Mouse (Mus musculus) neural tube, embryonic 10.5 days (tissue): Measurements from ENCODE around the gene Vsir.

Source experiments
- DNase-seq: peaks from one replicate; pipeline ENCODE4 v3.0.0-alpha.2; 2017; ENCODE audit warnings: low spot score; ENCODE audit errors: extremely low spot score

The Vsir gene

DNA sequence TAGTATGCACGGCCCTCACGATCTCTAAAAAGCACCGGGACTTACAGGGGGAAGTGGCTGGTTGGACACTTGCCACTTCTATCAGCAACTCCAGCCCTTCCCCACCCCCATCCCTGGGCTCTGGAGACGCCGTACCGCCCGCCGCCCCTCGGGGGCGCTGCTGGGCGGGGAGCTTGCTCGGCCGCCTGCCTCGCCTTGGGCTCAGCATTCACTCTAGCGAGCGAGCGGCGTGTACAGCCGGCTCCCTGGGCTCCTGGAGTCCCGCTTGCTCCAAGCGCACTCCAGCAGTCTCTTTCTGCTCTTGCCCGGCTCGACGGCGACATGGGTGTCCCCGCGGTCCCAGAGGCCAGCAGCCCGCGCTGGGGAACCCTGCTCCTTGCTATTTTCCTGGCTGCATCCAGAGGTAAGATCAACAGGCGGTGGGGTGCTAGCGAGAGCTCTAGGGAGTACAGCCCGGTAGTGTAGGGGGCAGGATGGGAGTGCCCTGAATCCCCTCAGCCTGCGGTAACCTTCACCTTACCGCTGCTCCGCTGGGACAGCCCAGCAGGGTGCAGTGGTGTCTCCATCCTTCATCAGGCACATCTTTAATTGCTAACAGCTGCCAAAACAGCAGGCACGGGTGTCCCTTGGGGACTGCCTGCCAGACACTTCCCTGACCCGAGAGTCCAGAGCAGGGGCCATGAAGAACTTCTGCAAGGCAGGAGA, at the start of gene Vsir:
Vsir (plus strand) TSS at position 151 of the 705 bp plus-strand sequence.
- peak; percentile 82 for DNase-seq

DNA sequence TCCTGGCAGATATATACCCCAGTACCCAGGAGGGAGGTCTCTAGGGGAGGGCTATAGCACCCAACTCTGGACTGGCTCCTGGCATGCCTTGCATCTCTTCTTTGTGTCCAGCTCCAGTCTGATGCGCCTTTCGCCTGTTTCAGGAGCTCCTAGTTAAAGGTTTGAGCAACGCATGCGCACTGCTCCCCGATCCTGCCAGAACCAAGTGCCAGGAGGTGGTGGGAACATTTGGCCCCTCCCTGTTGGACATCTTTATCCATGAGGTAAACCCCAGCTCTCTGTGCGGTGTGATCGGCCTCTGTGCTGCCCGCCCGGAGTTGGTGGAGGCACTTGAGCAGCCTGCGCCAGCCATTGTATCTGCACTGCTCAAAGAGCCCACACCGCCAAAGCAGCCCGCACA, 47.0 kb upstream of the Vsir start:
- no peak for DNase-seq

DNA sequence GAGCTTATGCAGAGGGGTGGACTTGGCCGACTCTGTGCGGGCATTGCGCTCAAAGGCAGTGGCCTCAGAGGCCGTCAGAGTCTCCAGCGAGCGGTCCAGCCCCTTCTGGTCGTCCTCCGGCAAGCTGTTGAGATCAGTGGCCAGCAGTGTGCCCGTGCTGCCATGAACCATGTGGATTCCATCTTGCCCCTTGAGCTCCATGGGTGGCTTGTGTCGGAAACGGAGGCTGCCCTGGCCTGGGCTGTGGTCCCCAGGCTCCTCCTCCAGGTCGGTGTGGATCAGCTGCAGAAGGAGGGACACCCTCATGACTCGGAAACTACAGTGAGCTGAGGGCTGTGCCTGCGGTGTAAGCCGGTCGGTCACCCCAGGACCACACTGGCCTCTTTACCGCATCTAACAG, 43.2 kb upstream of the Vsir start:
- no peak for DNase-seq

DNA sequence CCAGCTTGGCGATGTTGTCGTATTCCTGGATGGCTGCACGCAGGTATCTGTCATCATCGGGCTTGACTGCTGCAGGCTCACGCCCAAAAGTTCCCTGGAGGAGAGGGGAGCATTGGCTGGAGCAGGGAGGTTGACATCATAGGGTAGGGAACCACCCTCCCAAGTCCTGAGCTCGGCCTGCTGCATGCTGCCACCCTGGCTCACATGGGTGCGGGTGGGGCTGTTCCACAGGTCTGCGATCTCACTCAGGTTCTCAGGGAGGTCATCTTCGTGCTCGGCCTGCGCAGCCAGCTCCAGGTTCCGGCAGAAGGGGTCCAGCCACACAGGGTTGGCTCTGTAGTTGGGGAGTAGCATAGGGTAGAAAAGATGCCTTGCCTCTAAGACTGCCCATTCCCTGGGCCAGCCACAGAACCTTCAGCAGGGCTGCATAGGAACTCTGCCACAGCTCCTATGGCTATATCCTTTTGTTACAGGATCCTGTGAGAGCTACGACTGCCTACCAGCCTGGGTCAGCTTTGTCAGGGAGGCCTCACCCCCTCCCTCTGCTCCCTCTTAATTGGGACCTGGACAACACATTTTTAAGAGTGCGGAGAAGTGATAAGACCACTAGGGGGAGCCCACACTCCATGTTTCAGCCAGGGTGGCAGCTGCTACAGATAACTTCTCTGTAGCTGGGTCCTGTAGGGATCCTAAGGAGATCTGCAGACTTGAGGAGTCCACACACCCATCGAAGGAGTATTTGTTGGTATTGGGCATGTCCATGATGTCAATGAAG, 41.6 kb upstream of the Vsir start:
- peak; percentile 77 for DNase-seq

DNA sequence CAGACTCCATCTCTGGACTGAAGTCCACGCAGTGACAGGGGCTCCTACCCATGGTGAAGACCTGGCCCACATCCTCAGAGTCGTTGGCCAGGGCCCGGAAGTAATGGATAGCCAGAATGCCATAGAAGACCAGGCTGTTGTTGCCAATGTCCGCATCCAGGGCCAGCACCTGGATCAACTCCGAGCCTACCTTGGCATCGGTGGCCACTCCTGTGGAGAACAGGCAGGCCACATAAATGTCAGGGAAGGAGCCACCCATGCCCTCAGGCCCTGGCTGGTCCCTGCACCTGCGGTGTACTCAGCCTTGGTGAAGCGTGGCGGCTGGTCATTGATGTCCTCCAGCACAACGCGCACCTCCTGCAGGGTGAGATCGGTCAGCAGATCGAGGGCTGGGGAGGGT, 36.0 kb upstream of the Vsir start:
- DNase-seq, result no peak

DNA sequence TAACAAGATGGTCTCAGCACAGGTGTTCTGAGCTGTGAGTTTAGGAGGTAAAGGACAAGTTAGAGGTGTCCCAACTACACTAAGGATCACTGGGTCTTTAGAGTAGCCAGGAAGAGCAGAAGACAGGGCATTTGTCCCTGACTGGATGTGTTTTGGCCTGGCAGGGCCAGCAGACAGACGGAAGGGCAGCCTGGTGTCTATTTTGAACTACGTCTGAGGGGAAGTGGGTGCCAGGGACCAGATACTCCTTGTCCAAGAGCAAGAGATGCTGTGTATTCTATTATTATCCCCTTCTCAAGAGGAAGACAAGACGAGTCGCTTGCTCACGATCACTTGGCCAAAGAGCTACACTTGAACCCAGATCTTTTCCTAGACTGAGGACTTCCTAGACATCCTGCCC, 33.0 kb upstream of the Vsir start:
- DNase-seq, result no peak

DNA sequence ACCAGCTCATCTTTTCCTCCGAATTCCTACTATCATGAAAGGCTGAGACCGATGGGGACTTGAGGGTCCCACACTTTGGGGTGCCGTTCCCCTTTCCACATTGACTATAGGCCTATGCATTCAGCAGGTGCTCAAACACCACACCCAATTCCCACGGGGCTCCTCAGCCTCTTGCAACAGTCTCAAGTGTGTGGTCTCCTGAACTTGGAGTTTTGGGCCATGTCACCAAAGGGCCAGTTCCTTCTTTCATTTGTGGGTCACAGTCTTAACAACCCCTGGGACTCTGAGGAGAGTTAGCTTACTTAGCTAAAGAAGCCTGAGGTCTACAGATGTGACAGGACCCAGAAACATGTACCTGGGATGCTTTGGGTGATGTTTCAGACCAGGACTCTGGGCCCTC, 30.5 kb upstream of the Vsir start:
- DNase-seq, result no peak

DNA sequence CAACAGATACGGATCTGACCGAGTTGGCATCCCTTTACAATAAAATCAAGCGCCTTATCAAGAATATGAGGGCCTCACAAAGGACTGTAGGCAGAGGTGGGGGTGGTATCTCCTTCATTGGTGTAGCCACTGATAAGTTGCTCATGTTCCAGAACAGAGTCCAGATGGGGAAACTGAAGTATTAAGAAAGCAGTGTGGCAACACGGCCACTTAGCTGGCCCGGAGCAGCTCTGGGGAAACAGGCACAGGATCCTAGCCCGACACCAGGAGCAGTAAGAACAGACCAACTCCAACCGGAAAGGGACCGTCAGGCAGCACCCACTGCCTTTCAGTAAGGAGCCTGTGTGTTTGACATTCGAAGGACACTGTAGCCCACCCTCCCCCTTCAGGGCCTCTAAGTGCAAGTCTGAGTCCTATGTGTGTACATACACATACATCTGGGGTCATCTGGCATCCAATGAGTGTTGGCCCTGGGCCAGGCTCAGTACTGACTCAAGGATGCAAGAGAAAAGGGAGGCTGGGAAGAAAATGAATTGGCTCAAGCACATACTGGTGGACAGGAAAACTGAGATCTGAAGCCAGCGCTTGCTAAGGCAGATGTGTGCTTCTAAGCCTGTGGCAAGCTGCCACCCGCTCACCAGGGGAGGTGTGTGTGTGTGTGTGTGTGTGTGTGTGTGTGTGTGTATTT, 17.5 kb upstream of the Vsir start:
- no peak for DNase-seq

DNA sequence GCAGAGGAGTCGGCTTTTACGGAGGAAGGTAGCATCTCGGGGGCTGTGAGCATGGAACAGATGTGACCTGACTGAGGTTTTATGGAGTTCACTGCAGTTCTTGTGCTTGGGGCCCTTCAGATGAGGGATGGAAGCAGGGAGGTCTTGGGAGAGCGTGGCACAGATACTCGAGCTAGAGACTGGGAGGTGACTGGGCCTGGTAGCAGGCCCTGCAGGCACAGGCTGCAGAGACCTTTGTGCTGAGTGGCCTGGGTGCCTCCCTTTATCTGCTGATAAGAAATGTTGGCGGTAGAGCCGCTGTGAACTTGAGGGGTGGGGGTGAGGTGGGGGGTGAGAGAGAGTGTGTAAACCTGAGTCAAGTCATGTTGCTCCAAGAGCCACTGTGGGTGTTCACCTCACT, 12.1 kb upstream of the Vsir start:
- no peak for DNase-seq

DNA sequence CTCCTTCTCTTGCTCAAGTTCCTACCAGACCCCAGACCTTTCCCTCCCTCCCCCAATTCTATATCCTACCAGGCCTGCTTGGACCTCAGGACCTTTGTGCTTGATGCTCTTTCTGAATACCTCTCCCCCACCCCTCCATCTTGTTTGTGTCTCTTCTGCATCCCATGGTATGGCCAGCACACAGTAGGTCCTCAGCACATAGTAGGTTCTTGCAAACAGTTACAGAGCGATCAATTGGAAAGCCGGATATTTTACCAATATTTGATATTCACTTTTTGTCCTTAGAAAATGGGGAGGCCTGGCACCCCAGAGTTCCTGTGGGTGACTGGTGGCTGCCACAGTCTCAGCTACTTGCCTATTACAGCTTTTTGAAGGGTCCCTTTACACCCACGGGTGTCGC, 11.6 kb upstream of the Vsir start:
- no peak for DNase-seq

DNA sequence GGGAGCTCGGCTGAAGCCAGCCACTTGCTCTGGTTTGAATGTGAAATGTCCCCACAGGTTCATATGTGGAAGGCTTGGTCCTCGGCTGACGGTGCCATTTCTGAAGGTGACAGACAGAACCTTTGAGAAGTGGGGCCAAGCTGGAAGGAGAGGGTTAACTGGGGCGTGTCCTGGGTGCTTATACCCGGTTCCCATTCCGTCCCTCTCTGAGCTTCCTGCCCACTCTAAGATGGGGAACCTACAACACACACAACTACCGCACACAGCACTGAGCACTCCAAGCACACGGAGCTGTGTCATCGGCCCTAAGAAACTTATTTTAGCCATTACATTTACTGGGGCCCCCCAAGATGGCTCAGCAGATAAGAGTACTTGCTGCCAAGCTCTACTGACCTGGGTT, 5.1 kb upstream of the Vsir start:
- no peak for DNase-seq

DNA sequence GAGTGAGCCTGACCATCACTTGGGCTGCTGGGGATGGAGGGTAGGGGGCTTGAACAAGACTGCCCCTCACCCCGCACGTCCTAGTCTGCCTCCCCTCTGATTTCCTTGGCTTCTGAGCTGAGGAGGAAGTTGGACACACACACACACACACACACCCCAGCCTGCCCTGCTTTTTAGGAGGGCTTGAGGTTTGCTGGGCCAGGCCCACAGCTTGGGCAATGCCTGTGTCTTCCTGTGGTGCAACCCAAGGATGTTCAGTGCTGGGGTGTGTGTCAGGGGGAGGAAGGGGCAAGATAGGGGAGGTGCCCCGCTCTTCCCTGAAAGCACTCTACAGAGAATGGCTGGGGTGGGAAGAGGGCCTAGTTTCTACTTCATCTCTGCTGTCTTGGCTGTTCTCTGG, 2.5 kb upstream of the Vsir start:
- DNase-seq, result no peak

DNA sequence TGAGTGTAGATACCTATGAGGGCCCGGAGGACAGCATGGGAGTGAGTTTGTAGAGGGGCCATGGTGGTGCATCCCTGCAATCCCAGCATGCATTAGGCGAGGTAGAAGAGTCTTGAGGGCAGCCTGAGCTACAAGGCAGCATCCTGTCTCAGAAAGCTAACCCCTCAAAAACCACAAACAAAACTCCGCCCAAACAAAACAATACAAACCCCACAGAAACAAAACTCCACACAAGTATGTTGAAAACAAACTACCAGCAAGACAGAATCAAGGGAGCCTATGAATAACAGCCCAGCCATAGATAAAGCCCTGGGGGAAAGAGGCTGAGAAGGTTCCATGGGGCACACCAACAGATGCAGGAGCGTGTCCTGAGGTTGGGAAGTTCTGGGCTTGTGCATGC, 595 bp upstream of the Vsir start:
- DNase-seq, result no peak

DNA sequence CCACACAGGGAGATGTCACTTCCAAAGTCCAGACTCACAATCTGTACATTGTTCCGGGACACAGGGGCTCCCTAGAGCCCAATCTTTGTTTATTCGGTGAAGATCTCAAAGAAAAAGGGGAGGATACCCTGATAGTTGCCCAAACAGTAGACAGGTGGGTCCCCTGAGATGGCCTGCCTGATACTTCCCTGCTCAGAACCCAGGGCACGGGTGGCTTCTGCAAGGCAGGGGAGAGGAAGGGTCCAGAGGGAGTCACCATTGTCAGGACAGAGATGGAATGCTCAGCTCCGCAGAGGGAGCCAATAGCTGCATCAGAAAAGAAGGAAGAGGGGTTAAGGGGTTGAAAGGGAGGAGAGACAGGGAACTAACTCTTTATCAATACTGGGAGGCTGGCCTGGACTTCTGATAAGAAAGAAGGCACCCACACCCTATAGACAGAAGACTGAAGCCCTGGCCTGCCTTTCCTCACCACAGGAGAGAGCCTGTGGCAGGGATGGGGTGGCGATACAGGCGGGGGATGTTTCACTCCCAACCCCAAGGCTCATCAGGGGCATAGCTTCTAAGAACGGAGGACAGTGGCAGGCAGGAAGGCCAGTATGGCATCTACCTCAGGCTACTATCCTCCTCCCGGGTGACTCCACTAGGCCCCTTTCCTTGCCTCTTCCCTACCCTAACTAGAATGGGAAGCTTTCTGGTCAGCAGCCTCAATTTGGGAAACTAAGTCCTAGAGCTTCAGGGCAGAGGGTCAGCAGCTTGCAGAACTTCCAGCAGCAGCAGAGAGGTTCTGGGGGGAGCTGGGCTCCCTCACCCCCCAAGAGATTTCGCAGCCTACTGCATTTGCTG, 1.3 kb downstream of the Vsir start:
- no peak for DNase-seq

DNA sequence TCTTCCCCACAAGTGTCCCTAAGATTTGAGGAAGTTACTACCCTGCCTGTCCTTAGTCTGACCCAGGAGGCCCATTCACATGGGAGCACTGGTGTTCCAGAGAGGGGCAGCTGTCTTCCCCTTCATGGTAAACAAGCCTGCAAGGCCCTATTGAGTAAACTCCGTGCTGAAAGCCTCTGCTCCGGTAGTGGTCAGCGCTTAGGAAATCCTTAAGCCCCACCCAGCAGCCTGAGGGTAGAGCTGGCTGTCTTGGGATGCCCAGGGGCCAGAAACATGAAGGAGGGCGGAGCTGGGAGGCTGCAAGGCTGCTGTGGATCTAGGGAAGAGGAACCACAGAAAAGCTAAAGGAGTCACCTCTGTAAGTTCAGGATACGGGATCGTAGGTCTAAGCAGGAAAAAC, 2.4 kb downstream of the Vsir start:
- DNase-seq, result no peak

DNA sequence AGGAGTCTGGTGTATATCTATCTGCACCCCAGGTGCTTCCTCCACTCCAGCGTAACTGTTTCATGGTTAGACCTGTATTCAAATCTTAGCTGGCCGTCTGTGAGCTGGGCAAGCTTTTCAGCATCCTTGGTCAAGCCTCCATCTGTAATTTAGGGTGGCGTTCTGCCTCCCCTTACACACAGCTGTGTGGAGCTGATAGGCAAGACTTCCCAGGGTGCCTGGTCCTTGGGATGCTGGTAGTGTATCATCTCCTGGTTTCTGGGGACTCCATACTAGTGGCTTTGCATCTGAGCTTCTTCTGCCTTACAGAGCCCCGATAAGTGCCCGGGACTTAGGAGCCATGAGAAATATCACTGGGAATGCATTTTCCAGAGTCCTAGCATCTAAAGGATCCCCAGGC, 3.0 kb downstream of the Vsir start:
- no peak for DNase-seq

DNA sequence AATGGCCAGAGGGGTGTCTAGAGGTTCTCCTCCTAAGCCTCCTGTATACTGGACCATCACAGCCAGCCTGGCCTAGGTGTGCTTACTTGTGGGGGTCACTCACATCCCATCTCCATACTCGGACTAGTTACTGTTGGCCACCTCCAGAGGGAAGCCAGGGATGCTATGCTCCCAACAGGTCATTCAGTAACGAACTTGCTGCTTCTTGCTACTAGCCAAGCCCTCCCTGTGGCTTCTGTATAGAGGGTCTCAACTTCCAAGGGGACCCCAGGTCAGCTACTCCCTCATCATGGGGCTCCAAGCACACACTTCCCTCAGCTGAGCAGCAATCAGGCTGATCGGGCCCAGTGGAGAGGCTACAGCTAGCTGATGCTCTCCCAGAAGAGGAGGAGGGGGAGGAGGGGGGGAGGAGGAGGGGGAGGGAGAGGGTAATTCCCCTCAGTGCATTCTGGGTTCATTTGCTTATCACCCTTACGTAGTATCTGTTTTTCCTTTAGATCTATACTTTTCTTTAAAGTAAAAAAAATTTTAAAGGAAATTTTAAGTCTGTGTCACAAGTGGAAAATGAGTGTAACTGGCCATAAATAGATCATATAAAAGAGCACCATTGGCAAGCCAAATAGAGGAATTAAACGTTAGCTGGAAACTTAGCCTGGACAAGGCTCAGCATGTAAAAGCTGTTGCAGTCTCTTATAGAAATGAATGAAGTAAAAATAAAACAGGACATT, 3.6 kb downstream of the Vsir start:
- DNase-seq, result no peak

DNA sequence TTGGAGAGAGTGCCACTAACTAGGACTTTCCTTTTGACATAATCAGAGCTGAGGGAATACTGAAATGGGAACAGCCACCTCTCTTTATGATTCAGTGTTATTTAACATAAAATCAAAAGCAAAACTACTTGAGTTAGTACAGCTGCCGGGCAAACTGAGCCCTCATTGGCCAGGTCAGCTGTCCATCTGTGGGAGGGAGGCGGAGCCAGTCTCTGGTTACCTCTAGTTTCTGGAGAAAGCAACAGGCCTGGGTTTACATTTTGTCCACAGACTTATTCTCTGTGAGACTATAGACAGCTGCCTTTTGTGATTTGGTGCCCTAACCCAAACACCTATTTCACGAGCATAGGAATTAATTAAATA, 4.1 kb downstream of the Vsir start:
- DNase-seq, result peak; percentile 75

DNA sequence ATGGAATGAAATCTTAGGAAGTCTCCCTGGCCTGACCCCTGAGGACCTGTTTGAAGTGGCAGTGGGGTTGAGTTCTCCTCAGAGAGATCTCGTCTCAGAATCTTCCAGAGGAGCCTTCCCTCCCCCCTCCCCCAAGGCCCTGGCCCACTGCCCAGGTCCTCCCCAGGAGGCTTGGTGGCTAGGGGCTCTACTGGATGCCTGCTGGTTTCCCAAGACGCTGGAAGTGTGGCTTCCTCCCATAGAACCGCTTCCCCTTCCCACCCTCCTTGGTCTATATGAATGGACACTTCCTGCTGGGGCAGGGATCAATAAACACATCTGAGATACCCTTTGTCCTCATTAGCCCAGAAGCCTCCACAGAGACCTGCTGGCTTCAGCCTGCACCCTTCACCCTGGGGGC, 4.6 kb downstream of the Vsir start:
- DNase-seq, result no peak

DNA sequence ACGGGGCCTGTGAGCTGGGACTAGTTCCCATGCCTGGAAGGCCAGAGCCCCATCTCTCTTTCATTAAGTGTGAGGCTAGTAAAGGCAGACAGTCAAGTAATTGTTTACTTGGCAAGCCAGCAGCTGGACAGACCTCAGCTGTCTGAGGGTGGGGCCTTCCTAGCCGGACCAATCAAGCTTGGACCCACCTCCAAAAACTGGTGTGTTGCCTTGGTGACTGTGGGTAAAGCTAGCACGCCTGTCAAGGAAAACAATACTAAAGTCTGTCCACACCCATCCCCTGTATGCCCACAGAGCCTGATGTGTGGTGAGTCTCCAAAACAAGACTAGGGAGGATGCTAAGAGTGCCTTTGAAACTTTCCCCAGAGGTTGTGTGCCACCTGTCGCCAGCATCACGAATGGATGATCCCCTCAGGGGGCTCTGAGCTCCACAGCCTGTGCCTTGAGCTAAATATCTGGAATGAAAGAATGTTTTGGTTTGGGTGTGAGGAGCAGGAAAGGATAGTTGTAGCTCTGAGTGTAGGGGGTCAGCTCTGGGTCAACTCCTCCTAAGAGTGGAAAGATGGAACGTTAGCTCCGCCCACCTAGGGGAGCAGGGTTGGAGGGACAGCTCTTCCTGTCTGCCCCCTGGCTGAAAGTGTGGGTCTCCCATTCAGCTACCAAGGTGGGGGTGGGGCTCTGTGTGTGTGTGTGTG, 5.3 kb downstream of the Vsir start:
- DNase-seq, result peak; percentile 46
